Mouse (Mus musculus) MEL (cell line): ENCODE data around the gene Topbp1. TPM values are rescaled to one million over a fixed set of nuclear protein-coding genes. Genes with fewer than 3 reads are reported as not detected.

Experiments
- DNase-seq: peaks from one replicate; pipeline ENCODE4 v3.0.0; 2011; ENCODE audit warnings: low read depth, low spot score
- H3K27ac ChIP-seq: 2 replicates; pipeline ENCODE4 v1.5.1; 2012; ENCODE audit warnings: low read depth, mild to moderate bottlenecking, control low read depth, low read length, moderate library complexity; ENCODE audit not compliant: control insufficient read depth
- H3K27me3 ChIP-seq, 2 experiments: fragments of 150-350 bp in 1 of 2; sonication (generic) in 1 of 2; 2 replicates each; pipeline ENCODE4 v1.6.1; 2012; ENCODE audit warnings: low read length in 2 of 2, mild to moderate bottlenecking in 2 of 2, improper control_type of control experiment in 1 of 2, moderate library complexity in 1 of 2; ENCODE audit not compliant: insufficient read depth in 2 of 2, control insufficient read depth in 1 of 2
- H3K36me3 ChIP-seq, 2 experiments: 2 replicates each; pipeline ENCODE4 v1.6.1; 2012 to 2014; ENCODE audit warnings: low read length in 2 of 2, improper control_type of control experiment in 1 of 2, inconsistent platforms in 1 of 2, mild to moderate bottlenecking in 1 of 2; ENCODE audit not compliant: insufficient read depth in 2 of 2, control insufficient read depth in 1 of 2
- H3K4me1 ChIP-seq, 2 experiments: fragments of 150-350 bp in 1 of 2; sonication (generic) in 1 of 2; 2 replicates each; pipeline ENCODE4 v1.6.1; 2012; ENCODE audit warnings: low read length in 2 of 2, improper control_type of control experiment in 1 of 2, mild to moderate bottlenecking in 1 of 2; ENCODE audit not compliant: insufficient read depth in 2 of 2, control insufficient read depth in 1 of 2
- H3K4me3 ChIP-seq, 2 experiments: fragments of 150-350 bp in 1 of 2; sonication (generic) in 1 of 2; 2 replicates each; pipeline ENCODE4 v1.5.1; 2012; ENCODE audit warnings: low read depth in 2 of 2, low read length in 2 of 2, mild to moderate bottlenecking in 2 of 2, moderate library complexity in 2 of 2, control low read depth in 1 of 2, improper control_type of control experiment in 1 of 2; ENCODE audit not compliant: control insufficient read depth in 1 of 2, insufficient read depth in 1 of 2
- H3K79me2 ChIP-seq: 2 replicates; pipeline ENCODE4 v1.6.1; 2012; ENCODE audit warnings: mild to moderate bottlenecking, low read length, moderate library complexity; ENCODE audit not compliant: control insufficient read depth, poor library complexity, insufficient read depth
- H3K9ac ChIP-seq: 2 replicates; pipeline ENCODE4 v1.6.1; 2012; ENCODE audit warnings: low read depth, mild to moderate bottlenecking, control low read depth, low read length, moderate library complexity; ENCODE audit not compliant: control insufficient read depth, poor library complexity, severe bottlenecking
- H3K9me3 ChIP-seq: fragments of 150-350 bp; sonication (generic); replicated peaks from 2 replicates; pipeline ENCODE4 v1.6.1; 2012; ENCODE audit warnings: mild to moderate bottlenecking, low read length, improper control_type of control experiment, moderate library complexity; ENCODE audit not compliant: insufficient read depth
- CHD1 ChIP-seq: IDR thresholded peaks from 2 replicates; pipeline ENCODE4 v1.6.1; 2012; ENCODE audit warnings: low read depth, mild to moderate bottlenecking, inconsistent platforms, low read length, improper control_type of control experiment
- CTCF ChIP-seq, 3 experiments: IDR thresholded peaks in 2 of 3; conservative IDR thresholded peaks in 1 of 3; 2 replicates each; pipeline ENCODE4 v1.5.1; 2011 to 2012; ENCODE audit warnings: low read length in 3 of 3, low read depth in 2 of 3, mild to moderate bottlenecking in 2 of 3, improper control_type of control experiment in 1 of 3, inconsistent platforms in 1 of 3, mixed read lengths in 1 of 3, moderate library complexity in 1 of 3; ENCODE audit not compliant: control insufficient read depth in 1 of 3, insufficient read depth in 1 of 3, poor library complexity in 1 of 3, severe bottlenecking in 1 of 3
- E2F4 ChIP-seq: IDR thresholded peaks from 2 replicates; pipeline ENCODE4 v1.6.1; 2011; ENCODE audit warnings: low read depth, low read length, improper control_type of control experiment, borderline replicate concordance
- ELF1 ChIP-seq: IDR thresholded peaks from 2 replicates; pipeline ENCODE4 v1.6.1; 2014; ENCODE audit warnings: low read depth, mild to moderate bottlenecking, inconsistent platforms, low read length, improper control_type of control experiment, moderate library complexity
- EP300 ChIP-seq, 2 experiments: IDR thresholded peaks; 2 replicates each; pipeline ENCODE4 v1.6.1; 2011; ENCODE audit warnings: improper control_type of control experiment in 2 of 2, low read length in 2 of 2, low read depth in 1 of 2, mild to moderate bottlenecking in 1 of 2
- ETS1 ChIP-seq: IDR thresholded peaks from 2 replicates; pipeline ENCODE4 v1.6.1; 2012; ENCODE audit warnings: low read depth, mild to moderate bottlenecking, inconsistent platforms, low read length, improper control_type of control experiment, moderate library complexity
- GABPA ChIP-seq: IDR thresholded peaks from 2 replicates; pipeline ENCODE4 v1.6.1; 2012; ENCODE audit warnings: low read depth, mild to moderate bottlenecking, inconsistent platforms, low read length, improper control_type of control experiment, moderate library complexity
- GATA1 ChIP-seq: IDR thresholded peaks from 2 replicates; pipeline ENCODE4 v1.6.1; 2011; ENCODE audit warnings: low read depth, low read length, improper control_type of control experiment
- JUND ChIP-seq: IDR thresholded peaks from 2 replicates; pipeline ENCODE4 v1.6.1; 2011; ENCODE audit warnings: low read depth, mild to moderate bottlenecking, improper control_type of control experiment, low read length
- KAT2A ChIP-seq: conservative IDR thresholded peaks from 2 replicates; pipeline ENCODE4 v1.6.1; 2012; ENCODE audit warnings: low read depth, low read length, improper control_type of control experiment, inconsistent platforms
- MAFK ChIP-seq: IDR thresholded peaks from 2 replicates; pipeline ENCODE4 v1.6.1; 2011; ENCODE audit warnings: low read depth, mild to moderate bottlenecking, low read length, improper control_type of control experiment, borderline replicate concordance
- MAX ChIP-seq: IDR thresholded peaks from 2 replicates; pipeline ENCODE4 v1.6.1; 2011; ENCODE audit warnings: low read length, improper control_type of control experiment
- MAZ ChIP-seq: IDR thresholded peaks from 2 replicates; pipeline ENCODE4 v1.6.1; 2012; ENCODE audit warnings: low read depth, mild to moderate bottlenecking, inconsistent platforms, low read length, improper control_type of control experiment
- MEF2A ChIP-seq: IDR thresholded peaks from 2 replicates; pipeline ENCODE4 v1.6.1; 2014; ENCODE audit warnings: low read depth, mild to moderate bottlenecking, inconsistent platforms, low read length, improper control_type of control experiment; ENCODE audit not compliant: poor library complexity, insufficient replicate concordance, severe bottlenecking; ENCODE audit errors: extremely low read depth
- MXI1 ChIP-seq: IDR thresholded peaks from 2 replicates; pipeline ENCODE4 v1.6.1; 2011; ENCODE audit warnings: mild to moderate bottlenecking, low read depth, low read length, improper control_type of control experiment
- MYB ChIP-seq: IDR thresholded peaks from 2 replicates; pipeline ENCODE4 v1.6.1; 2011; ENCODE audit warnings: mild to moderate bottlenecking, low read depth, low read length, improper control_type of control experiment
- MYC ChIP-seq: IDR thresholded peaks from 2 replicates; pipeline ENCODE4 v1.6.1; 2011; ENCODE audit warnings: low read depth, mild to moderate bottlenecking, low read length, improper control_type of control experiment, moderate library complexity
- NRF1 ChIP-seq: IDR thresholded peaks from 2 replicates; pipeline ENCODE4 v1.6.1; 2014; ENCODE audit warnings: low read depth, mild to moderate bottlenecking, inconsistent platforms, low read length, improper control_type of control experiment, moderate library complexity; ENCODE audit not compliant: poor library complexity, insufficient read depth, severe bottlenecking
- POLR2AphosphoS2 ChIP-seq: IDR thresholded peaks from 2 replicates; pipeline ENCODE4 v1.6.1; 2011; ENCODE audit warnings: low read length, improper control_type of control experiment
- POLR2AphosphoS5 ChIP-seq: IDR thresholded peaks from 2 replicates; pipeline ENCODE4 v1.6.1; 2012; ENCODE audit warnings: low read depth, borderline replicate concordance, mild to moderate bottlenecking, inconsistent platforms, low read length, moderate library complexity, mixed read lengths
- RAD21 ChIP-seq: IDR thresholded peaks from 2 replicates; pipeline ENCODE4 v1.6.1; 2011; ENCODE audit warnings: mild to moderate bottlenecking, low read depth, low read length, improper control_type of control experiment
- SIN3A ChIP-seq: IDR thresholded peaks from 2 replicates; pipeline ENCODE4 v1.6.1; 2012; ENCODE audit warnings: low read length, improper control_type of control experiment, inconsistent platforms
- TAL1 ChIP-seq: IDR thresholded peaks from 2 replicates; pipeline ENCODE4 v1.6.1; 2012; ENCODE audit warnings: mild to moderate bottlenecking, inconsistent platforms, low read length, moderate library complexity, mixed read lengths
- TCF12 ChIP-seq: IDR thresholded peaks from 2 replicates; pipeline ENCODE4 v1.6.1; 2014; ENCODE audit warnings: low read depth, mild to moderate bottlenecking, inconsistent platforms, low read length, improper control_type of control experiment, moderate library complexity
- UBTF ChIP-seq: IDR thresholded peaks from 2 replicates; pipeline ENCODE4 v1.6.1; 2012; ENCODE audit warnings: low read depth, mild to moderate bottlenecking, inconsistent platforms, low read length, improper control_type of control experiment, moderate library complexity, borderline replicate concordance; ENCODE audit not compliant: insufficient read depth
- USF1 ChIP-seq: IDR thresholded peaks from 2 replicates; pipeline ENCODE4 v1.6.1; 2014; ENCODE audit warnings: low read depth, mild to moderate bottlenecking, inconsistent platforms, low read length, improper control_type of control experiment, moderate library complexity
- ZC3H11A ChIP-seq: IDR thresholded peaks from 2 replicates; pipeline ENCODE4 v1.6.1; 2012; ENCODE audit warnings: low read depth, mild to moderate bottlenecking, inconsistent platforms, low read length, improper control_type of control experiment
- ZKSCAN1 ChIP-seq: IDR thresholded peaks from 2 replicates; pipeline ENCODE4 v1.6.1; 2012; ENCODE audit warnings: low read depth, mild to moderate bottlenecking, inconsistent platforms, low read length, improper control_type of control experiment, moderate library complexity
- ZMIZ1 ChIP-seq: IDR thresholded peaks from 2 replicates; pipeline ENCODE4 v1.6.1; 2012; ENCODE audit warnings: low read depth, mild to moderate bottlenecking, inconsistent platforms, low read length, improper control_type of control experiment, moderate library complexity
- ZNF384 ChIP-seq: IDR thresholded peaks from 2 replicates; pipeline ENCODE4 v1.6.1; 2012; ENCODE audit warnings: low read depth, mild to moderate bottlenecking, inconsistent platforms, low read length, improper control_type of control experiment
- polyA plus RNA-seq, 2 experiments: library from polyadenylated mRNA; stranded (reverse) in 1 of 2; unstranded in 1 of 2; fragments of >175 nt in 1 of 2; fragments of >200 nt in 1 of 2; gene quantifications; 2 replicates each; pipeline versions ENCODE4 v1.2.1 to v1.2.4; 2012; ENCODE audit warnings: low replicate concordance in 2 of 2, low read depth in 1 of 2; ENCODE audit not compliant: insufficient read length in 2 of 2, insufficient read depth in 1 of 2, missing spikeins in 1 of 2
- total RNA-seq: library from RNA; depleted of rRNA; stranded (reverse); fragments of 300-350 nt; gene quantifications from 2 replicates; pipeline ENCODE4 v1.2.3, GENCODE M21; 2012

Topbp1 gene
- total and polyA plus RNA-seq, 3 experiments, result 127 to 756 (median 216) TPM

DNA sequence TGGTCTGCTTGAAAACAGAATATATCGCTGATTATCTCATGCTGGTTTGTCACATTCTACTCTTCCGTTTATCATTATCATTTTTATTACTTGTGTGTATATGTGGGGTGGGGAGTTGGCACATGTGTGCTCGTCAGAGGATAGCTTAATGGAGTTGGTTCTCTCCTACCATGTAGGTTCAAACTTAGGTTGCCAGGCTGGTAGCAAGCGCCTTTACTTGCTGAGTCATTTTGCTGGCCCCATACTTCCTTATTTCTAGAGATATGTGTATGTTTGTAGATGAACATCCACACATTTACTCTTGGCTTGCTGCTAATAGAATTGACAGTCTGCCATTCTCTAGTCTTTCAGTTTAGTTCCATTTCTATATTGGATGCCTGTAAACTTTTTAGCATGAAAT lies 42.0 kb downstream of the Topbp1 start:
- TF ChIP-seq UBTF (no peak), MXI1 (peak; percentile 52; the same call in 1 of the 2 replicates), POLR2AphosphoS2 (no peak), MAZ (no peak), MEF2A (no peak), CTCF (IDR thresholded peaks at IDR 0.05 in 2 of 3, conservative IDR thresholded peaks at IDR 0.05 in 1 of 3; ENCODE audit: control insufficient read depth in 1 of 3, insufficient read depth in 1 of 3, low read depth in 2 of 3, low read length in 3 of 3, poor library complexity in 1 of 3, severe bottlenecking in 1 of 3) (no peak), CHD1 (0 out of 2 replicates have a peak, but pooled peaks have one; percentile 50), ZNF384 (no peak), MYC (0 out of 2 replicates have a peak, but pooled peaks have one; percentile 59), NRF1 (no peak), TCF12 (0 out of 2 replicates have a peak, but pooled peaks have one; percentile 18), POLR2AphosphoS5 (no peak), MYB (no peak), ZMIZ1 (no peak), MAX (peak; percentile 8; the same call in 1 of the 2 replicates), RAD21 (no peak), TAL1 (no peak), ETS1 (peak; percentile 75), ZKSCAN1 (no peak), E2F4 (no peak), EP300 (IDR thresholded peaks at IDR 0.05; ENCODE audit: low read depth in 1 of 2, low read length in 2 of 2) (peak; percentile 28 to 57; a peak in 3 of 4 replicates), GATA1 (peak; percentile 49; the same call in 1 of the 2 replicates), ZC3H11A (no peak), GABPA (peak; percentile 85), ELF1 (peak; percentile 59), JUND (no peak), KAT2A (no peak), USF1 (no peak), SIN3A (peak; percentile 73), MAFK (peak; percentile 55; the same call in 1 of the 2 replicates)
- H3K36me3 ChIP-seq, result peaks cover 40 to 44% of the 10 kb centered on the region in 2 experiments
- H3K9ac ChIP-seq, result peak overlapping the region; percentile 25
- peak; percentile 91 for DNase-seq
- no peaks in the 10 kb centered on the region for H3K27me3 ChIP-seq
- peaks cover 9 to 27% of the 10 kb centered on the region in 2 experiments for H3K4me1 ChIP-seq
- peak overlapping the region in 1 of 2 experiments; percentile 27; a peak in 2 of 4 replicates for H3K4me3 ChIP-seq
- H3K79me2 ChIP-seq, result no peaks in the 10 kb centered on the region
- peak overlapping the region; percentile 92 for H3K27ac ChIP-seq
- no peaks in the 10 kb centered on the region for H3K9me3 ChIP-seq
